Mouse (Mus musculus) CH12.LX (cell line): ENCODE data around the gene Rab4b.

Source experiments
- CHD1 ChIP-seq: IDR thresholded peaks from 2 replicates; pipeline ENCODE4 v1.6.1; 2012; ENCODE audit warnings: low read depth, low read length, improper control_type of control experiment, inconsistent platforms
- CTCF ChIP-seq, 2 experiments: IDR thresholded peaks in 1 of 2; conservative IDR thresholded peaks in 1 of 2; 2 replicates each; pipeline ENCODE4 v1.5.1; 2011 to 2012; ENCODE audit warnings: low read depth in 2 of 2, low read length in 2 of 2, improper control_type of control experiment in 1 of 2, inconsistent platforms in 1 of 2, mild to moderate bottlenecking in 1 of 2, moderate library complexity in 1 of 2
- E2F4 ChIP-seq: IDR thresholded peaks from 2 replicates; pipeline ENCODE4 v1.6.1; 2011; ENCODE audit warnings: low read depth, low read length, improper control_type of control experiment; ENCODE audit not compliant: insufficient replicate concordance
- EP300 ChIP-seq: IDR thresholded peaks from 2 replicates; pipeline ENCODE4 v1.6.1; 2011; ENCODE audit warnings: low read length, improper control_type of control experiment
- GABPA ChIP-seq: IDR thresholded peaks from 2 replicates; pipeline ENCODE4 v1.6.1; 2012; ENCODE audit warnings: low read depth, low read length, improper control_type of control experiment, inconsistent platforms; ENCODE audit not compliant: insufficient replicate concordance
- JUN ChIP-seq: IDR thresholded peaks from 2 replicates; pipeline ENCODE4 v1.6.1; 2011; ENCODE audit warnings: low read depth, mild to moderate bottlenecking, low read length, improper control_type of control experiment, moderate library complexity; ENCODE audit not compliant: insufficient read depth
- KAT2A ChIP-seq: IDR thresholded peaks from 2 replicates; pipeline ENCODE4 v1.6.1; 2012; ENCODE audit warnings: low read length, improper control_type of control experiment, inconsistent platforms; ENCODE audit not compliant: insufficient replicate concordance
- MAFK ChIP-seq: IDR thresholded peaks from 2 replicates; pipeline ENCODE4 v1.6.1; 2011; ENCODE audit warnings: low read length, improper control_type of control experiment; ENCODE audit not compliant: insufficient replicate concordance
- POLR2A ChIP-seq: IDR thresholded peaks from 2 replicates; pipeline ENCODE4 v1.6.1; 2011; ENCODE audit warnings: low read depth, mild to moderate bottlenecking, improper control_type of control experiment, low read length
- POLR2AphosphoS2 ChIP-seq: IDR thresholded peaks from 2 replicates; pipeline ENCODE4 v1.6.1; 2011; ENCODE audit warnings: low read depth, low read length, improper control_type of control experiment
- SIN3A ChIP-seq: IDR thresholded peaks from 2 replicates; pipeline ENCODE4 v1.6.1; 2012; ENCODE audit warnings: low read length, improper control_type of control experiment, inconsistent platforms
- USF1 ChIP-seq: IDR thresholded peaks from 2 replicates; pipeline ENCODE4 v1.6.1; 2014; ENCODE audit warnings: low read depth, mild to moderate bottlenecking, inconsistent platforms, low read length, improper control_type of control experiment
- ZMIZ1 ChIP-seq: IDR thresholded peaks from 2 replicates; pipeline ENCODE4 v1.6.1; 2012; ENCODE audit warnings: low read depth, mild to moderate bottlenecking, inconsistent platforms, low read length, improper control_type of control experiment

DNA sequence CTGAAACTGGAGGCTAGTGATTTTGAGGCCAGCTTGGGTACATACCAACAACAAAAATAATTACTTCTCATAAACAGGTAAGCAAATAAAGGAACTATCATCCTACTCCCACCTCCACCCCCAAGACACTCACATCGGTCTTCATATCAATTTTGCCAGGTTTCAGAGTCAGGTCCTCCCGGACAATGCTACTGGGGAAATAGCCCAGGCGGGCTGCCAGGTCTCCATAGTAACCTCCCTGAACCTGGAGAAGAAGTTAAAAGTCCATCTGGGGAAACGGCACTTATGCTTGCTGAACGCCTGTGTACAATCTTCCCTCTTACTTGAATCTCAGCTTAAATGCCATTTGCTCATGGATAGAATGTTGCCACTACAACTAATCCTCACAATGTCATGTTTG lies 1.3 kb upstream of the Rab4b start:
- no peak for TF ChIP-seq MAFK
- TF ChIP-seq CHD1, result no peak
- TF ChIP-seq E2F4, result no peak
- TF ChIP-seq SIN3A, result no peak
- no peak for TF ChIP-seq KAT2A
- TF ChIP-seq EP300, result no peak
- TF ChIP-seq POLR2A, result no peak
- no peak for TF ChIP-seq CTCF (conservative IDR thresholded peaks at IDR 0.05 in 1 of 2, IDR thresholded peaks at IDR 0.05 in 1 of 2; ENCODE audit: low read depth in 2 of 2, low read length in 2 of 2)
- no peak for TF ChIP-seq POLR2AphosphoS2
- no peak for TF ChIP-seq JUN
- no peak for TF ChIP-seq GABPA
- TF ChIP-seq USF1, result no peak
- TF ChIP-seq ZMIZ1, result no peak
